9 mouse cellular contexts compared by ENCODE assay signal in genomic region chr19:46623790-46624772, GRCm38 (mm10). TPM values are rescaled to one million over a fixed set of nuclear protein-coding genes. Genes with fewer than 3 reads are reported as not detected.
A peak's percentile ranks its signal among the peaks of the same experiment; 100 is the strongest.
DNase-seq lines count a peak whose midpoint lies in the region; ATAC-seq and TF ChIP-seq lines count a peak whose summit lies in the region.
"Had no signal": no experiment of that assay in that cellular context is flagged by ENCODE, and none has a peak within 500 bp of the region (broad histone marks: within the 10 kb centered on the region; RNA-seq: fewer than 3 reads in every experiment).

No protein-coding gene starts in this region.

- 22% methylated on average over 19 of the region's 19 CpGs for WGBS in embryonic facial prominence, embryonic 14.5 days
- WGBS in heart, postnatal 0 days, result 9% methylated on average over 19 of the region's 19 CpGs
- WGBS in limb, embryonic 13.5 days, result 23% methylated on average over 19 of the region's 19 CpGs
- WGBS in midbrain, embryonic 16.5 days, result 24% methylated on average over 19 of the region's 19 CpGs

- peak overlapping the region; percentile 32 for H3K4me3 ChIP-seq in embryonic facial prominence, embryonic 14.5 days (ENCODE audit: low read depth, low read length)
- peak overlapping the region; percentile 51 for H3K4me3 ChIP-seq in heart, postnatal 0 days (ENCODE audit: low read depth, low read length)
- peak overlapping the region; percentile 36 for H3K4me3 ChIP-seq in limb, embryonic 13.5 days
- no peak overlapping the region for H3K4me3 ChIP-seq in midbrain, embryonic 16.5 days (ENCODE audit: low read depth, low read length)
- H3K4me3 ChIP-seq: megakaryocyte, embryonic 14.5 days had no signal

- DNase-seq in cerebellum, adult 18-20 months, result peak; percentile 44 to 63
- DNase-seq in embryonic facial prominence, embryonic 14.5 days (ENCODE audit: low spot score), result peak; percentile 76
- peak; percentile 89 for DNase-seq in heart, postnatal 0 days (ENCODE audit: low spot score)
- DNase-seq in left cerebral cortex, postnatal 14 days (ENCODE audit: low spot score in 2 of 2), result no peak
- DNase-seq in left cerebral cortex, postnatal 4 days, result no peak
- no peak for DNase-seq in frontal cortex, postnatal 25 days (ENCODE audit: low spot score in 2 of 2)

- intact Hi-C loops in left cerebral cortex, postnatal 14 days (cut with DNase I), result no loop called here
- intact Hi-C loops in left cerebral cortex, postnatal 4 days (cut with DNase I), result no loop called here

- TF ChIP-seq CTCF in heart, postnatal 0 days (IDR thresholded peaks at IDR 0.05; ENCODE audit: low read depth), result no peak

- peak overlapping the region; percentile 58 for H3K4me2 ChIP-seq in embryonic facial prominence, embryonic 14.5 days (ENCODE audit: low read depth, low read length)
- H3K4me2 ChIP-seq in heart, postnatal 0 days (ENCODE audit: low read depth, low read length), result peak overlapping the region; percentile 78
- peak overlapping the region; percentile 63 for H3K4me2 ChIP-seq in limb, embryonic 13.5 days (replicated peaks)
- H3K4me2 ChIP-seq in midbrain, embryonic 16.5 days (ENCODE audit: low read length), result peak overlapping the region; percentile 42

- H3K27me3 ChIP-seq in embryonic facial prominence, embryonic 14.5 days (replicated peaks; ENCODE audit: control insufficient read depth, insufficient read depth, low read length), result no peaks in the 10 kb centered on the region
- no peaks in the 10 kb centered on the region for H3K27me3 ChIP-seq in heart, postnatal 0 days (ENCODE audit: control insufficient read depth, insufficient read depth, low read length)
- H3K27me3 ChIP-seq in limb, embryonic 13.5 days, result no peaks in the 10 kb centered on the region
- H3K27me3 ChIP-seq in midbrain, embryonic 16.5 days (ENCODE audit: control insufficient read depth, insufficient read depth, low read depth, low read length), result no peaks in the 10 kb centered on the region
- H3K27me3 ChIP-seq: megakaryocyte, embryonic 14.5 days had no signal

- H3K4me1 ChIP-seq in embryonic facial prominence, embryonic 14.5 days (ENCODE audit: control insufficient read depth, insufficient read depth, low read length), result peaks cover 64% of the 10 kb centered on the region
- H3K4me1 ChIP-seq in heart, postnatal 0 days (ENCODE audit: control insufficient read depth, insufficient read depth), result peaks cover 82% of the 10 kb centered on the region
- H3K4me1 ChIP-seq in limb, embryonic 13.5 days, result peaks cover 59% of the 10 kb centered on the region
- H3K4me1 ChIP-seq in midbrain, embryonic 16.5 days (ENCODE audit: control insufficient read depth, insufficient read depth, low read length), result peaks cover 39% of the 10 kb centered on the region

- no peaks in the 10 kb centered on the region for H3K9me3 ChIP-seq in embryonic facial prominence, embryonic 14.5 days (ENCODE audit: control insufficient read depth, low read length)
- no peaks in the 10 kb centered on the region for H3K9me3 ChIP-seq in heart, postnatal 0 days (replicated peaks; ENCODE audit: control insufficient read depth, low read length)
- H3K9me3 ChIP-seq in limb, embryonic 13.5 days, result no peaks in the 10 kb centered on the region
- H3K9me3 ChIP-seq in midbrain, embryonic 16.5 days (replicated peaks; ENCODE audit: control insufficient read depth, low read length, poor library complexity, severe bottlenecking), result no peaks in the 10 kb centered on the region

- ATAC-seq in embryonic facial prominence, embryonic 14.5 days (ENCODE audit: low read depth), result peak; percentile 45; the same call in 1 of the 2 replicates
- peak; percentile 81 for ATAC-seq in heart, postnatal 0 days (ENCODE audit: insufficient read depth, low read depth)
- ATAC-seq in limb, embryonic 13.5 days (ENCODE audit: low FRiP score, low read depth), result peak; percentile 64
- ATAC-seq in midbrain, embryonic 16.5 days, result peak; percentile 34; the same call in 1 of the 2 replicates

- H3K27ac ChIP-seq in embryonic facial prominence, embryonic 14.5 days (replicated peaks; ENCODE audit: low read depth, low read length), result peak overlapping the region; percentile 89
- H3K27ac ChIP-seq in heart, postnatal 0 days (ENCODE audit: low read depth), result peak overlapping the region; percentile 96
- H3K27ac ChIP-seq in limb, embryonic 13.5 days, result peak overlapping the region; percentile 86
- no peak overlapping the region for H3K27ac ChIP-seq in midbrain, embryonic 16.5 days (ENCODE audit: low read length)

- 0 out of 2 replicates have a peak, but pooled peaks have one; percentile 72 for TF ChIP-seq EP300 in heart, postnatal 0 days (IDR thresholded peaks at IDR 0.05; ENCODE audit: low read depth)

- peak overlapping the region; percentile 47 for H3K9ac ChIP-seq in embryonic facial prominence, embryonic 14.5 days (ENCODE audit: low read depth, low read length)
- H3K9ac ChIP-seq in heart, postnatal 0 days (replicated peaks; ENCODE audit: low read depth, low read length), result peak overlapping the region; percentile 72
- H3K9ac ChIP-seq in limb, embryonic 13.5 days, result peak overlapping the region; percentile 62
- H3K9ac ChIP-seq in midbrain, embryonic 16.5 days (ENCODE audit: low read depth, low read length), result no peak overlapping the region; the same call in 1 of the 2 replicates

- H3K36me3 ChIP-seq in embryonic facial prominence, embryonic 14.5 days (ENCODE audit: control insufficient read depth, insufficient read depth, low read length), result peaks cover 10% of the 10 kb centered on the region
- H3K36me3 ChIP-seq in heart, postnatal 0 days (replicated peaks; ENCODE audit: control insufficient read depth, insufficient read depth, low read length), result no peaks in the 10 kb centered on the region
- H3K36me3 ChIP-seq in limb, embryonic 13.5 days, result peaks cover 31% of the 10 kb centered on the region
- H3K36me3 ChIP-seq in midbrain, embryonic 16.5 days (ENCODE audit: control insufficient read depth, insufficient read depth, low read length), result 0 out of 2 replicates have a peak, but pooled peaks cover 3% of the 10 kb centered on the region

RNA-seq across cellular contexts. Expression of gene Wbp1l, which starts 25.2 kb away (rescaled TPM):
- polyA plus RNA-seq in embryonic facial prominence, embryonic 14.5 days (2014; fragmentation: Nextera tagmentation; extraction: Ambion mirVana), result 37.7 and 42.6 TPM in 2 replicates
- total RNA-seq in heart, postnatal 0 days (2014; rRNA removed; ENCODE audit: low replicate concordance), result 72.8 and 89.7 TPM in 2 replicates
- 34.4 and 36.4 TPM in 2 replicates for polyA plus RNA-seq in heart, postnatal 0 days (2015; fragmentation: Nextera tagmentation; extraction: Ambion mirVana)
- polyA plus RNA-seq in limb, embryonic 13.5 days (2015; fragmentation: Nextera tagmentation; extraction: Ambion mirVana), result 47.7 and 49.9 TPM in 2 replicates
- polyA plus RNA-seq in midbrain, embryonic 16.5 days (2015; fragmentation: Nextera tagmentation; extraction: Ambion mirVana), result 34.0 and 34.8 TPM in 2 replicates
- total RNA-seq in left cerebral cortex, postnatal 14 days (2021), result 10 to 100 TPM; 40.5 to 45.8 TPM
- 10 to 100 TPM; 43.1 to 45.3 TPM for total RNA-seq in left cerebral cortex, postnatal 4 days (2021)

RNA-seq across cellular contexts. Expression of gene Cyp17a1, which starts 48.9 kb away (rescaled TPM):
- 0.33 and 0.87 TPM in 2 replicates for polyA plus RNA-seq in embryonic facial prominence, embryonic 14.5 days (2014; fragmentation: Nextera tagmentation; extraction: Ambion mirVana)
- 0.08 and 3.9 TPM in 2 replicates for total RNA-seq in heart, postnatal 0 days (2014; rRNA removed; ENCODE audit: low replicate concordance)
- polyA plus RNA-seq in heart, postnatal 0 days (2015; fragmentation: Nextera tagmentation; extraction: Ambion mirVana), result 0.68 and 0.88 TPM in 2 replicates
- polyA plus RNA-seq in limb, embryonic 13.5 days (2015; fragmentation: Nextera tagmentation; extraction: Ambion mirVana), result 0.05 TPM in 1 of 2 replicates, not detected in the other
- polyA plus RNA-seq in midbrain, embryonic 16.5 days (2015; fragmentation: Nextera tagmentation; extraction: Ambion mirVana), result not detected in 2 replicates
- total RNA-seq in left cerebral cortex, postnatal 14 days (2021), result not detected
- under 1 TPM in 1 of 2 experiments, not detected in 1; 0.24 TPM for total RNA-seq in left cerebral cortex, postnatal 4 days (2021)

RNA-seq across cellular contexts. Expression of gene Sfxn2, which starts 50.9 kb away (rescaled TPM):
- 16.7 and 19.7 TPM in 2 replicates for polyA plus RNA-seq in embryonic facial prominence, embryonic 14.5 days (2014; fragmentation: Nextera tagmentation; extraction: Ambion mirVana)
- 4.2 and 5.9 TPM in 2 replicates for total RNA-seq in heart, postnatal 0 days (2014; rRNA removed; ENCODE audit: low replicate concordance)
- 4.6 and 5.1 TPM in 2 replicates for polyA plus RNA-seq in heart, postnatal 0 days (2015; fragmentation: Nextera tagmentation; extraction: Ambion mirVana)
- 27.8 and 28.1 TPM in 2 replicates for polyA plus RNA-seq in limb, embryonic 13.5 days (2015; fragmentation: Nextera tagmentation; extraction: Ambion mirVana)
- 9.7 and 12.8 TPM in 2 replicates for polyA plus RNA-seq in midbrain, embryonic 16.5 days (2015; fragmentation: Nextera tagmentation; extraction: Ambion mirVana)
- total RNA-seq in left cerebral cortex, postnatal 14 days (2021), result 1 to 10 TPM; 4.1 to 6.0 TPM
- 10 to 100 TPM; 12.6 to 13.7 TPM for total RNA-seq in left cerebral cortex, postnatal 4 days (2021)

RNA-seq across cellular contexts. Expression of gene Arl3, which starts 51.1 kb away (rescaled TPM):
- 83.7 and 94.0 TPM in 2 replicates for polyA plus RNA-seq in embryonic facial prominence, embryonic 14.5 days (2014; fragmentation: Nextera tagmentation; extraction: Ambion mirVana)
- total RNA-seq in heart, postnatal 0 days (2014; rRNA removed; ENCODE audit: low replicate concordance), result 37.2 and 38.2 TPM in 2 replicates
- polyA plus RNA-seq in heart, postnatal 0 days (2015; fragmentation: Nextera tagmentation; extraction: Ambion mirVana), result 79.5 and 80.6 TPM in 2 replicates
- 178 and 183 TPM in 2 replicates for polyA plus RNA-seq in limb, embryonic 13.5 days (2015; fragmentation: Nextera tagmentation; extraction: Ambion mirVana)
- 213 and 226 TPM in 2 replicates for polyA plus RNA-seq in midbrain, embryonic 16.5 days (2015; fragmentation: Nextera tagmentation; extraction: Ambion mirVana)
- total RNA-seq in left cerebral cortex, postnatal 14 days (2021), result 100 to 1,000 TPM; 103 to 116 TPM
- 100 to 1,000 TPM; 102 to 107 TPM for total RNA-seq in left cerebral cortex, postnatal 4 days (2021)

Comparison
In these comparisons a context has a peak if more than half of its experiments do, and no peak if none do; other contexts are left out.
1. DNase-seq: peak in cerebellum, adult 18-20 months (2 of 2), embryonic facial prominence, embryonic 14.5 days (single experiment) and heart, postnatal 0 days (single experiment); none in left cerebral cortex, postnatal 14 days (0 of 2), left cerebral cortex, postnatal 4 days (single experiment) and frontal cortex, postnatal 25 days (0 of 2).
2. Peak in every context shown above with its lines, with median percentiles within 50 percentile points of each other: ATAC-seq and H3K4me2 ChIP-seq.